25 mouse cellular contexts compared by ENCODE assay signal in genomic region chr19:57305972-57306371, GRCm38 (mm10). TPM values are rescaled to one million over a fixed set of nuclear protein-coding genes. Genes with fewer than 3 reads are reported as not detected.
A peak's percentile ranks its signal among the peaks of the same experiment; 100 is the strongest.
DNase-seq lines count a peak whose midpoint lies in the region; ATAC-seq lines count a peak whose summit lies in the region.
"Had no signal": no experiment of that assay in that cellular context is flagged by ENCODE, and none has a peak within 500 bp of the region (broad histone marks: within the 10 kb centered on the region; RNA-seq: fewer than 3 reads in every experiment).

No protein-coding gene starts in this region.

- H3K4me1 ChIP-seq in embryonic facial prominence, embryonic 14.5 days (ENCODE audit: control insufficient read depth, insufficient read depth, low read length): no peaks in the 10 kb centered on the region
- no peaks in the 10 kb centered on the region for H3K4me1 ChIP-seq in embryonic facial prominence, embryonic 10.5 days
- H3K4me1 ChIP-seq in heart, embryonic 10.5 days: peaks cover 17% of the 10 kb centered on the region; the same call in 1 of the 2 replicates
- H3K4me1 ChIP-seq in heart, embryonic 11.5 days (ENCODE audit: control insufficient read depth, insufficient read depth, low read length): peaks cover 5% of the 10 kb centered on the region; the same call in 1 of the 2 replicates
- H3K4me1 ChIP-seq in heart, embryonic 16.5 days (ENCODE audit: control insufficient read depth, insufficient read depth, low read length): peaks cover 20% of the 10 kb centered on the region
- H3K4me1 ChIP-seq: kidney, embryonic 15.5 days had no signal

- no peak overlapping the region for H3K9ac ChIP-seq in embryonic facial prominence, embryonic 14.5 days (ENCODE audit: low read depth, low read length)
- H3K9ac ChIP-seq in heart, embryonic 11.5 days (ENCODE audit: low read depth, low read length): no peak overlapping the region
- H3K9ac ChIP-seq in heart, embryonic 16.5 days (ENCODE audit: low read length): peak overlapping the region; percentile 7; the same call in 1 of the 2 replicates
- H3K9ac ChIP-seq: hindbrain, embryonic 13.5 days; kidney, embryonic 15.5 days; liver, embryonic 13.5 days; lung, embryonic 15.5 days had no signal

- no peaks in the 10 kb centered on the region for H3K9me3 ChIP-seq in embryonic facial prominence, embryonic 14.5 days (ENCODE audit: control insufficient read depth, low read length)
- H3K9me3 ChIP-seq in embryonic facial prominence, embryonic 10.5 days: no peaks in the 10 kb centered on the region
- no peaks in the 10 kb centered on the region for H3K9me3 ChIP-seq in heart, embryonic 10.5 days
- H3K9me3 ChIP-seq in heart, embryonic 11.5 days (replicated peaks; ENCODE audit: control insufficient read depth, low read length): no peaks in the 10 kb centered on the region
- no peaks in the 10 kb centered on the region for H3K9me3 ChIP-seq in heart, embryonic 16.5 days (replicated peaks; ENCODE audit: control insufficient read depth, low read length)
- H3K9me3 ChIP-seq: forebrain, embryonic 10.5 days; hindbrain, embryonic 13.5 days; kidney, embryonic 15.5 days; liver, embryonic 13.5 days; lung, embryonic 15.5 days; midbrain, embryonic 10.5 days had no signal

- peak overlapping the region; percentile 3; the same call in 1 of the 2 replicates for H3K27ac ChIP-seq in embryonic facial prominence, embryonic 14.5 days (replicated peaks; ENCODE audit: low read depth, low read length)
- no peak overlapping the region for H3K27ac ChIP-seq in embryonic facial prominence, embryonic 10.5 days (replicated peaks)
- 0 out of 2 replicates have a peak overlapping the region, but pooled peaks have one; percentile 52 for H3K27ac ChIP-seq in heart, embryonic 10.5 days
- H3K27ac ChIP-seq in heart, embryonic 11.5 days (ENCODE audit: low read depth, low read length): no peak overlapping the region
- peak overlapping the region; percentile 76 for H3K27ac ChIP-seq in heart, embryonic 16.5 days (ENCODE audit: low read length)
- H3K27ac ChIP-seq: forebrain, embryonic 10.5 days; hindbrain, embryonic 13.5 days; kidney, embryonic 15.5 days; liver, embryonic 13.5 days; lung, embryonic 15.5 days; midbrain, embryonic 10.5 days had no signal

- H3K4me2 ChIP-seq in embryonic facial prominence, embryonic 14.5 days (ENCODE audit: low read depth, low read length): no peak overlapping the region
- H3K4me2 ChIP-seq in heart, embryonic 11.5 days: no peak overlapping the region
- peak overlapping the region; percentile 41 for H3K4me2 ChIP-seq in heart, embryonic 16.5 days (ENCODE audit: low read depth, low read length)
- H3K4me2 ChIP-seq: hindbrain, embryonic 13.5 days; kidney, embryonic 15.5 days; liver, embryonic 13.5 days; lung, embryonic 15.5 days had no signal

- H3K4me3 ChIP-seq in embryonic facial prominence, embryonic 14.5 days (ENCODE audit: low read depth, low read length): no peak overlapping the region
- H3K4me3 ChIP-seq in embryonic facial prominence, embryonic 10.5 days: no peak overlapping the region
- no peak overlapping the region for H3K4me3 ChIP-seq in heart, embryonic 10.5 days
- no peak overlapping the region for H3K4me3 ChIP-seq in heart, embryonic 11.5 days (ENCODE audit: low read depth, low read length)
- no peak overlapping the region for H3K4me3 ChIP-seq in heart, embryonic 16.5 days (ENCODE audit: low read length)
- H3K4me3 ChIP-seq: forebrain, embryonic 10.5 days; hindbrain, embryonic 13.5 days; kidney, embryonic 15.5 days; liver, embryonic 13.5 days; lung, embryonic 15.5 days; midbrain, embryonic 10.5 days; myocyte had no signal

- H3K27me3 ChIP-seq in embryonic facial prominence, embryonic 14.5 days (replicated peaks; ENCODE audit: control insufficient read depth, insufficient read depth, low read length): no peaks in the 10 kb centered on the region
- H3K27me3 ChIP-seq in embryonic facial prominence, embryonic 10.5 days (replicated peaks; ENCODE audit: low read depth, poor library complexity, severe bottlenecking): peaks cover 7% of the 10 kb centered on the region; the same call in 1 of the 2 replicates
- peaks cover 2% of the 10 kb centered on the region; the same call in 1 of the 2 replicates for H3K27me3 ChIP-seq in heart, embryonic 10.5 days (ENCODE audit: insufficient read depth, poor library complexity, severe bottlenecking)
- H3K27me3 ChIP-seq in heart, embryonic 11.5 days (ENCODE audit: control insufficient read depth, insufficient read depth, low read length): no peaks in the 10 kb centered on the region
- H3K27me3 ChIP-seq in heart, embryonic 16.5 days (ENCODE audit: control insufficient read depth, insufficient read depth, low read length): no peaks in the 10 kb centered on the region
- H3K27me3 ChIP-seq: hindbrain, embryonic 13.5 days; kidney, embryonic 15.5 days; liver, embryonic 13.5 days; lung, embryonic 15.5 days had no signal

- 68% methylated on average over 8 of the region's 8 CpGs for WGBS in embryonic facial prominence, embryonic 14.5 days
- 83% methylated on average over 8 of the region's 8 CpGs for WGBS in embryonic facial prominence, embryonic 10.5 days
- WGBS in heart, embryonic 10.5 days: 34% methylated on average over 8 of the region's 8 CpGs
- whole genome bisulfite sequencing in heart, embryonic 11.5 days (ENCODE audit: insufficient replicate concordance): 32% methylated on average over 8 of the region's 8 CpGs
- WGBS in heart, embryonic 16.5 days: 27% methylated on average over 8 of the region's 8 CpGs

- DNase-seq in embryonic facial prominence, embryonic 14.5 days (ENCODE audit: low spot score): peak; percentile 11
- no peak for DNase-seq in embryonic facial prominence, embryonic 10.5 days (ENCODE audit: low spot score)
- no peak for DNase-seq in heart, embryonic 10.5 days (ENCODE audit: low spot score)
- DNase-seq in layer of hippocampus, adult 9-11 months: peak; percentile 60
- DNase-seq in layer of hippocampus, postnatal 10 days (ENCODE audit: low spot score in 2 of 2): no peak
- DNase-seq in adipocyte (ENCODE audit: low spot score): no peak
- DNase-seq: adrenal gland, postnatal 10 days; cerebellum, adult 9-10 months; gastrocnemius, postnatal 10 days; kidney, adult 11 months; kidney, postnatal 36 days; liver, embryonic 13.5 days; right cerebral cortex, adult 18-20 months; right cerebral cortex, postnatal 4 days; thymus, postnatal 14 days had no signal

- no peaks in the 10 kb centered on the region for H3K36me3 ChIP-seq in embryonic facial prominence, embryonic 14.5 days (ENCODE audit: control insufficient read depth, insufficient read depth, low read length)
- no peaks in the 10 kb centered on the region for H3K36me3 ChIP-seq in embryonic facial prominence, embryonic 10.5 days (replicated peaks)
- no peaks in the 10 kb centered on the region for H3K36me3 ChIP-seq in heart, embryonic 10.5 days
- H3K36me3 ChIP-seq in heart, embryonic 11.5 days (ENCODE audit: control insufficient read depth, insufficient read depth, low read length): no peaks in the 10 kb centered on the region
- no peaks in the 10 kb centered on the region for H3K36me3 ChIP-seq in heart, embryonic 16.5 days (ENCODE audit: control insufficient read depth, insufficient read depth)
- H3K36me3 ChIP-seq: forebrain, embryonic 10.5 days; hindbrain, embryonic 13.5 days; kidney, embryonic 15.5 days; liver, embryonic 13.5 days; lung, embryonic 15.5 days; midbrain, embryonic 10.5 days had no signal

- ATAC-seq in embryonic facial prominence, embryonic 14.5 days (ENCODE audit: low read depth): no peak
- ATAC-seq in heart, embryonic 11.5 days (replicated peaks; ENCODE audit: insufficient number of reproducible peaks, low FRiP score, low TSS enrichment): no peak
- ATAC-seq in heart, embryonic 16.5 days (replicated peaks; ENCODE audit: extremely low read depth, insufficient read depth, low FRiP score): 0 out of 2 replicates have a peak, but pooled peaks have one; percentile 63
- ATAC-seq: activated CD4-positive, CD25-positive, alpha-beta regulatory T cell, adult 4 months; midbrain, embryonic 16.5 days had no signal

RNA-seq across cellular contexts. Expression of gene Ablim1, which starts 8.7 kb away (rescaled TPM):
- polyA plus RNA-seq in embryonic facial prominence, embryonic 14.5 days (2014; fragmentation: Nextera tagmentation; extraction: Ambion mirVana): 48.5 and 49.3 TPM in 2 replicates
- 17.7 and 22.4 TPM in 2 replicates for polyA plus RNA-seq in embryonic facial prominence, embryonic 10.5 days (2016; fragmentation: Nextera tagmentation; extraction: Ambion mirVana)
- polyA plus RNA-seq in heart, embryonic 10.5 days (2016; fragmentation: Nextera tagmentation; extraction: Ambion mirVana): 41.9 and 60.6 TPM in 2 replicates
- polyA plus RNA-seq in heart, embryonic 11.5 days (2014; fragmentation: Nextera tagmentation; extraction: Ambion mirVana): 45.8 and 52.1 TPM in 2 replicates
- total RNA-seq in layer of hippocampus, postnatal 10 days (2021): 10 to 100 TPM; 81.9 to 87.6 TPM
- polyA plus RNA-seq in heart, embryonic 16.5 days (2015; fragmentation: Nextera tagmentation; extraction: Ambion mirVana): 72.6 and 76.3 TPM in 2 replicates

RNA-seq across cellular contexts. Expression of gene Fam160b1, which starts 54.5 kb away (rescaled TPM):
- 18.4 and 20.0 TPM in 2 replicates for polyA plus RNA-seq in embryonic facial prominence, embryonic 14.5 days (2014; fragmentation: Nextera tagmentation; extraction: Ambion mirVana)
- polyA plus RNA-seq in embryonic facial prominence, embryonic 10.5 days (2016; fragmentation: Nextera tagmentation; extraction: Ambion mirVana): 12.6 and 13.1 TPM in 2 replicates
- 11.2 and 11.8 TPM in 2 replicates for polyA plus RNA-seq in heart, embryonic 10.5 days (2016; fragmentation: Nextera tagmentation; extraction: Ambion mirVana)
- 11.4 and 11.8 TPM in 2 replicates for polyA plus RNA-seq in heart, embryonic 11.5 days (2014; fragmentation: Nextera tagmentation; extraction: Ambion mirVana)
- 10 to 100 TPM; 21.5 to 23.1 TPM for total RNA-seq in layer of hippocampus, postnatal 10 days (2021)
- polyA plus RNA-seq in heart, embryonic 16.5 days (2015; fragmentation: Nextera tagmentation; extraction: Ambion mirVana): 10.0 and 10.8 TPM in 2 replicates

Comparison
In these comparisons a context has a peak if more than half of its experiments do, and no peak if none do; other contexts are left out.
1. DNase-seq: peak in embryonic facial prominence, embryonic 14.5 days (single experiment) and layer of hippocampus, adult 9-11 months (single experiment); none in embryonic facial prominence, embryonic 10.5 days (single experiment), heart, embryonic 10.5 days (single experiment), layer of hippocampus, postnatal 10 days (0 of 2) and adipocyte (single experiment).
2. H3K27ac ChIP-seq: peak in embryonic facial prominence, embryonic 14.5 days (single experiment), heart, embryonic 10.5 days (single experiment) and heart, embryonic 16.5 days (single experiment); none in embryonic facial prominence, embryonic 10.5 days (single experiment) and heart, embryonic 11.5 days (single experiment).